Mouse (Mus musculus) CH12.LX (cell line): ENCODE data around the gene Aco2.

ENCODE experiments used
- CTCF ChIP-seq, 2 experiments: IDR thresholded peaks in 1 of 2; conservative IDR thresholded peaks in 1 of 2; 2 replicates each; pipeline ENCODE4 v1.5.1; 2011 to 2012; ENCODE audit warnings: low read depth in 2 of 2, low read length in 2 of 2, improper control_type of control experiment in 1 of 2, inconsistent platforms in 1 of 2, mild to moderate bottlenecking in 1 of 2, moderate library complexity in 1 of 2
- HCFC1 ChIP-seq: IDR thresholded peaks from 2 replicates; pipeline ENCODE4 v1.6.1; 2012; ENCODE audit warnings: low read depth, mild to moderate bottlenecking, inconsistent platforms, low read length, improper control_type of control experiment
- MXI1 ChIP-seq: IDR thresholded peaks from 2 replicates; pipeline ENCODE4 v1.6.1; 2011; ENCODE audit warnings: mild to moderate bottlenecking, low read depth, low read length, improper control_type of control experiment
- POLR2A ChIP-seq: IDR thresholded peaks from 2 replicates; pipeline ENCODE4 v1.6.1; 2011; ENCODE audit warnings: low read depth, mild to moderate bottlenecking, improper control_type of control experiment, low read length
- SIN3A ChIP-seq: IDR thresholded peaks from 2 replicates; pipeline ENCODE4 v1.6.1; 2012; ENCODE audit warnings: low read length, improper control_type of control experiment, inconsistent platforms
- TBP ChIP-seq: conservative IDR thresholded peaks from 2 replicates; pipeline ENCODE4 v1.6.1; 2011; ENCODE audit warnings: low read depth, low read length, improper control_type of control experiment

DNA sequence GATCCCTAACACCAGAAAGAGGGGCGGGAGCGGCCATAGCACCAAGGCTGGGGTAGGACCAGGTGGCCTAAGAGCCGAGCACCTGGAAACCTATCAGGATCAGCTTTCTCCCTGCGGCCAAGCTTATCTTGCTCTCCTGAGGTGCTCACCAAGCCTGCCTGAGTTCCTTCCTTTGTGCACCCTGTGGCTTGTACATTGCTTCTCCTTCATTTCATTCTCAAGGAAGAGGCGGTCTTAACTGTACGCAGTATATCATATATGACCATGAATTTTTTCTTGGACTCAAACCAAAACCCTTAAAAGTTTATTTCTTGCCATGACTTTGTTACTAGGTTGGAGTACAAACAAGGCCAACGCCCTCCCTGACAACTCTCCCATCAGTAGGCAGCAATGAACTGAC is 7.9 kb upstream of the Aco2 start:
- TF ChIP-seq MXI1, result no peak
- TF ChIP-seq CTCF (conservative IDR thresholded peaks at IDR 0.05 in 1 of 2, IDR thresholded peaks at IDR 0.05 in 1 of 2; ENCODE audit: low read depth in 2 of 2, low read length in 2 of 2), result no peak
- no peak for TF ChIP-seq HCFC1
- TF ChIP-seq POLR2A, result no peak; the same call in 1 of the 2 replicates
- TF ChIP-seq SIN3A, result no peak
- no peak for TF ChIP-seq TBP
